Mouse (Mus musculus) lung, postnatal 25 days (tissue): ENCODE data around the gene Defa33.
"Not testable (repeated sequence)": the region's sequence is repeated elsewhere in the genome, so short reads cannot be mapped to it uniquely, and the experiment has no call there.

Experiments
- DNase-seq: peaks from one replicate; pipeline ENCODE4 v3.0.0; 2022; ENCODE audit warnings: low spot score

Gene Defa33

GRCm38 (mm10) chr8:21391511-21391910, at the start of gene Defa33:
Defa33 (plus strand) TSS chr8:21391811.
- not testable (repeated sequence) for DNase-seq

- DNase-seq, result not testable (repeated sequence)
Measured at GRCm38 (mm10) chr8:21378215-21378614, 13.4 kb upstream of the Defa33 start, which contains the start of gene Defa2. Defa2 (plus strand) TSS chr8:21378515.

GRCm38 (mm10) chr8:21427111-21427510, 35.5 kb downstream of the Defa33 start, which contains the start of gene Defa36:
Defa36 (plus strand) TSS chr8:21427411.
- DNase-seq, result not testable (repeated sequence)
